12 mouse cellular contexts compared by ENCODE assay signal in the genomic region with DNA sequence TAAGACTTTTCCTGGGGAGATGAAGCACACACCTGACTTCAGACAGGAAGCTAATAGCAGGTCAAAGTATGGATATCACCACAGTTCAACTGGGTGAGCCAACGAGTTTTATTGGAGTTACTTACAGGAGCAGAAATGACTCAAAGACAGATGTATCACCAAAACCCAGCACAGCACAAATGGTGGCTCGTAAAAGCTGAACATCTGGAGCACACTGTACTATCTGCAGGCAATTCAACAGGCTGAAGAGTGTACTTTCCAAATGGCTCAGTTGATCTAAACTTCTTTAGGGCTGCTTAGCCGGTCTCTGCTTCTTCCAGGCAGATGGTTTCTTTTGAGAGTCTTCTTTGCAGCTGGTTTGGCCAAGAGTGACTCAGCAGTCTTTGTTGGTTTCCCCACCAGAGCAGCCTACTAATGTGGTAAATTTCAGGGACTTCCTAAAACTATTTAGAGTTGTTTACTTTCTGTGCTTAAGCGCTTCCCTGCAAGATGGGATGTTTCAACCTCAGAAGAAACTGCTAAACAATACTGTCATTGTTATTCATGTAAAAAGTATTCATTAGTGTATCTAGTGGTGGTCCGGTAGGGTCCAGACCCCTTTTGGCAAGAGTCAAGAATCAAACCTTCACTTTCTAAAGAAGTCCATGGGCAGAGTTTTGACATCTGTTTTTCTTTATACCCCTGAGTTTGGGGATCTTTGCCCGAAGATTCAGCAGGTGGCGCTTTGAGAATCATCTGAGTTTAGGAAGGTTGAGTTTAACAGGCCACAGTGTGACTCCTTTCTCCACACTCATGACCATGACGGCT. TPM values are rescaled to one million over a fixed set of nuclear protein-coding genes. Genes with fewer than 3 reads are reported as not detected.
DNase-seq lines count a peak whose midpoint lies in the region; ATAC-seq lines count a peak whose summit lies in the region.
"Had no signal": no experiment of that assay in that cellular context is flagged by ENCODE, and none has a peak within 500 bp of the region (broad histone marks: within the 10 kb centered on the region; RNA-seq: fewer than 3 reads in every experiment).

No protein-coding gene starts in this region.

- H3K4me2 ChIP-seq in heart, embryonic 12.5 days: no peak overlapping the region
- H3K4me2 ChIP-seq in embryonic facial prominence, embryonic 14.5 days (ENCODE audit: low read depth, low read length): no peak overlapping the region
- H3K4me2 ChIP-seq: hindbrain, embryonic 12.5 days; liver, embryonic 13.5 days had no signal

- H3K4me3 ChIP-seq in heart, embryonic 12.5 days: no peak overlapping the region
- H3K4me3 ChIP-seq in embryonic facial prominence, embryonic 14.5 days (ENCODE audit: low read depth, low read length): no peak overlapping the region
- H3K4me3 ChIP-seq: hindbrain, embryonic 12.5 days; liver, embryonic 13.5 days had no signal

- peaks cover 6% of the 10 kb centered on the region; the same call in 1 of the 2 replicates for H3K27me3 ChIP-seq in heart, embryonic 12.5 days (replicated peaks)
- H3K27me3 ChIP-seq in embryonic facial prominence, embryonic 14.5 days (replicated peaks; ENCODE audit: control insufficient read depth, insufficient read depth, low read length): no peaks in the 10 kb centered on the region
- H3K27me3 ChIP-seq: hindbrain, embryonic 12.5 days; liver, embryonic 13.5 days had no signal

- no peak overlapping the region for H3K9ac ChIP-seq in heart, embryonic 12.5 days
- no peak overlapping the region for H3K9ac ChIP-seq in embryonic facial prominence, embryonic 14.5 days (ENCODE audit: low read depth, low read length)
- H3K9ac ChIP-seq: hindbrain, embryonic 12.5 days; liver, embryonic 13.5 days had no signal

- no peak overlapping the region for H3K27ac ChIP-seq in heart, embryonic 12.5 days (ENCODE audit: poor library complexity, severe bottlenecking)
- H3K27ac ChIP-seq in embryonic facial prominence, embryonic 14.5 days (replicated peaks; ENCODE audit: low read depth, low read length): no peak overlapping the region
- H3K27ac ChIP-seq: hindbrain, embryonic 12.5 days; liver, embryonic 13.5 days had no signal

- DNase-seq in heart, postnatal 4 days: peak; percentile 21
- DNase-seq in thymus, postnatal 0 days (ENCODE audit: low spot score): peak; percentile 18
- DNase-seq in thymus, postnatal 10 days (ENCODE audit: low spot score in 2 of 2): no peak
- DNase-seq in embryonic facial prominence, embryonic 14.5 days (ENCODE audit: low spot score): peak; percentile 11
- DNase-seq in spleen, postnatal 36 days (ENCODE audit: low spot score in 2 of 2): no peak
- DNase-seq in spleen, postnatal 4 days (ENCODE audit: low spot score in 2 of 2): no peak
- DNase-seq: adrenal gland, postnatal 25 days; gastrocnemius, postnatal 36 days; liver, embryonic 13.5 days had no signal

- no peak for ATAC-seq in heart, embryonic 12.5 days (ENCODE audit: insufficient number of reproducible peaks, low FRiP score)
- no peak for ATAC-seq in embryonic facial prominence, embryonic 14.5 days (ENCODE audit: low read depth)
- ATAC-seq in monocyte, adult 5-6 weeks (replicated peaks; ENCODE audit: insufficient number of reproducible peaks, low FRiP score, low TSS enrichment, poor library complexity, severe bottlenecking): no peak

- 71% methylated on average over 8 of the region's 8 CpGs for WGBS in heart, embryonic 12.5 days
- 55% methylated on average over 8 of the region's 8 CpGs for WGBS in embryonic facial prominence, embryonic 14.5 days

- no peaks in the 10 kb centered on the region for H3K4me1 ChIP-seq in heart, embryonic 12.5 days (replicated peaks)
- H3K4me1 ChIP-seq in embryonic facial prominence, embryonic 14.5 days (ENCODE audit: control insufficient read depth, insufficient read depth, low read length): no peaks in the 10 kb centered on the region
- H3K4me1 ChIP-seq: hindbrain, embryonic 12.5 days; liver, embryonic 13.5 days had no signal

- no peaks in the 10 kb centered on the region for H3K36me3 ChIP-seq in heart, embryonic 12.5 days
- no peaks in the 10 kb centered on the region for H3K36me3 ChIP-seq in embryonic facial prominence, embryonic 14.5 days (ENCODE audit: control insufficient read depth, insufficient read depth, low read length)
- H3K36me3 ChIP-seq: hindbrain, embryonic 12.5 days; liver, embryonic 13.5 days had no signal

- H3K9me3 ChIP-seq in heart, embryonic 12.5 days (replicated peaks): no peaks in the 10 kb centered on the region
- H3K9me3 ChIP-seq in embryonic facial prominence, embryonic 14.5 days (ENCODE audit: control insufficient read depth, low read length): no peaks in the 10 kb centered on the region
- H3K9me3 ChIP-seq: hindbrain, embryonic 12.5 days; liver, embryonic 13.5 days had no signal

RNA-seq across cellular contexts. Expression of a gene that starts 48.0 kb away (rescaled TPM):
- 10 to 100 TPM; 33.7 to 35.2 TPM for total RNA-seq in heart, postnatal 4 days (2021)
- 21.0 and 21.3 TPM in 2 replicates for polyA plus RNA-seq in heart, embryonic 12.5 days (2016; fragmentation: Nextera tagmentation; extraction: Ambion mirVana)
- 35.6 and 40.4 TPM in 2 replicates for polyA plus RNA-seq in thymus, postnatal 0 days (2015; fragmentation: Nextera tagmentation; extraction: Ambion mirVana)
- polyA plus RNA-seq in embryonic facial prominence, embryonic 14.5 days (2014; fragmentation: Nextera tagmentation; extraction: Ambion mirVana): 28.9 and 33.2 TPM in 2 replicates
- 8.0 to 34.0 TPM (median 20.6 TPM) in 3 replicates for total RNA-seq in monocyte, adult 5-6 weeks (2017)

Comparison
In these comparisons a context has a peak if more than half of its experiments do, and no peak if none do; other contexts are left out.
1. DNase-seq: peak in heart, postnatal 4 days (single experiment), thymus, postnatal 0 days (single experiment) and embryonic facial prominence, embryonic 14.5 days (single experiment); none in thymus, postnatal 10 days (0 of 2), spleen, postnatal 36 days (0 of 2) and spleen, postnatal 4 days (0 of 2).